Mouse (Mus musculus): Measurements from ENCODE around the gene Ptprf. TPM values are rescaled to one million over a fixed set of nuclear protein-coding genes. Genes with fewer than 3 reads are reported as not detected.

Gene Ptprf
- polyA plus RNA-seq, 1 experiment = 7.6 TPM

DNA sequence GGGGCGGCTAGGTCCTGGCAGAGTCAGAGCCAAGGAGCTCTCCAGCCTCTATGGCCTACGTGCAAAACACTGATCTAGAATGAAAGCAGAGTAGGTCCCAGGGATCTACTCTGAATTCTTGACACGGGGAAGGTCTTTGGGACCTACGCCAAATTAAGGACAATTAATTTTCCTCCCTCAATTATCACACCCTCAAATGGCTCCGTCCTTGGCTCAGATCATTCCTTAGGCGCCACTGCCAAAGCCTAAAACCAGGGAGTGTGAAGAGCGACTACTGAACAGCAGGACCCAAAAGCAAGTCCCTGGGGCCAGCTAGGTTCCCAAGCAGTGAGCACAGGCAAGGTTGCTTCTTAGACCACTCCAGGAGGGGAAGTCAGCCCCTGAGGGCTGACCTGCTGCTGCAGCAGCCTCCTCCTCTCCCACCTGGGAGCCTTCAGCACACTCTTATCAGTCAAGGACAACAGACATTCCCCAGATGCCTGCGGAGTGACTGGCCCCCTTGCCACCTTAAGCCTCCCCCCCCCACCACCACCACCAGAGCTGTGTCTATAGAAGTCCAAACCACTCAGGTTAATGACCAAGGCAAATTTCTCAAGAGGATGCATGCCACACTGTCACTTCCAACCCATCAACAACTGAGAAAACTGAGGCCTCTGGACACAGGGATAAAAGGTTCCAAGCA, 31.3 kb downstream of the Ptprf start:
- TF ChIP-seq E2F4 (IDR thresholded peaks at IDR 0.05; ENCODE audit: insufficient read depth) (no peak), CEBPB (IDR thresholded peaks at IDR 0.05; ENCODE audit: insufficient read depth, poor library complexity, severe bottlenecking) (no peak), SRF (IDR thresholded peaks at IDR 0.05; ENCODE audit: control insufficient read depth, insufficient read length, low read depth) (no peak), POLR2AphosphoS2 (IDR thresholded peaks at IDR 0.05; ENCODE audit: insufficient read length, low read depth) (no peak), POLR2A (IDR thresholded peaks at IDR 0.05; ENCODE audit: insufficient read length, low read depth) (no peak)
- no peak overlapping the region for H3K4me3 ChIP-seq
- peak overlapping the region; percentile 56 for H3K4me2 ChIP-seq (ENCODE audit: low read depth)
- peaks cover 28% of the 10 kb centered on the region for H3K27me3 ChIP-seq (ENCODE audit: control insufficient read depth, insufficient read depth, insufficient read length)
- no peak overlapping the region for H3ac ChIP-seq (ENCODE audit: control insufficient read depth, insufficient read length)
- no peaks in the 10 kb centered on the region for H3K79me2 ChIP-seq (ENCODE audit: control insufficient read depth, insufficient read depth)
- H3K36me3 ChIP-seq (ENCODE audit: control insufficient read depth, insufficient read depth) = no peaks in the 10 kb centered on the region

DNA sequence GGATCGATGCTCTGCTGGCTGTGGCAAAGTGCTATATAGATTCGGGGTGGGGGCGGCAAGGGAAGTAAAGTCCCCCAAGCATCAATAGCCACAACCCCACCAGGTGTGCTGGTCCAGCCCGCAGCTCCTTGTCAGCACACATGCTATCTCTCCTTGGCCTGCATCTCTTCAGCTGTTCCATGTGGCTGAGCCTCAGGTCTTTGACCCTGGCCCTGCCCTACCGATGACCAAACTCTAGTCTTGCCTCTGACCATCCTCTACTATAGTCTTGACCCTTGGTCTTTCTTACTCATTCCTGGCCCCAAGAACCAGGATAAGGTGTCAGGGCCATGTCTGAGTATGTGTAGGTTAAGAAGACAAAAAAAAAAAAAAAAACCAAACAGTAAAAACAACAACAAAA, 33.2 kb downstream of the Ptprf start:
- Histone ChIP-seq H3K27me3 (ENCODE audit: control insufficient read depth, insufficient read depth, insufficient read length) (peaks cover 24% of the 10 kb centered on the region), H3K4me2 (ENCODE audit: low read depth) (no peak overlapping the region), H3K36me3 (ENCODE audit: control insufficient read depth, insufficient read depth) (no peaks in the 10 kb centered on the region), H3ac (ENCODE audit: control insufficient read depth, insufficient read length) (no peak overlapping the region), H3K4me3 (no peak overlapping the region), H3K79me2 (ENCODE audit: control insufficient read depth, insufficient read depth) (no peaks in the 10 kb centered on the region)
- TF ChIP-seq MYOD1 (IDR thresholded peaks at IDR 0.05; ENCODE audit: control insufficient read depth in 1 of 3, insufficient read length in 2 of 3, low read depth in 2 of 3) = no peak
- TF ChIP-seq CEBPB (IDR thresholded peaks at IDR 0.05; ENCODE audit: insufficient read depth, poor library complexity, severe bottlenecking) = no peak
- TF ChIP-seq USF1 (IDR thresholded peaks at IDR 0.05; ENCODE audit: low read depth) = no peak
- TF ChIP-seq POLR2AphosphoS2 (IDR thresholded peaks at IDR 0.05; ENCODE audit: insufficient read length, low read depth) = no peak
- no peak for TF ChIP-seq MYOG (IDR thresholded peaks at IDR 0.05; ENCODE audit: control insufficient read depth in 1 of 3, insufficient read depth in 1 of 3, insufficient read length in 2 of 3, low read depth in 2 of 3)
- no peak for TF ChIP-seq REST (IDR thresholded peaks at IDR 0.05; ENCODE audit: insufficient read depth, insufficient read length)
- no peak for TF ChIP-seq TCF12 (IDR thresholded peaks at IDR 0.05; ENCODE audit: insufficient read depth, poor library complexity, severe bottlenecking)
- TF ChIP-seq POLR2A (IDR thresholded peaks at IDR 0.05; ENCODE audit: insufficient read length, low read depth) = no peak
- no peak for TF ChIP-seq E2F4 (IDR thresholded peaks at IDR 0.05; ENCODE audit: insufficient read depth)

DNA sequence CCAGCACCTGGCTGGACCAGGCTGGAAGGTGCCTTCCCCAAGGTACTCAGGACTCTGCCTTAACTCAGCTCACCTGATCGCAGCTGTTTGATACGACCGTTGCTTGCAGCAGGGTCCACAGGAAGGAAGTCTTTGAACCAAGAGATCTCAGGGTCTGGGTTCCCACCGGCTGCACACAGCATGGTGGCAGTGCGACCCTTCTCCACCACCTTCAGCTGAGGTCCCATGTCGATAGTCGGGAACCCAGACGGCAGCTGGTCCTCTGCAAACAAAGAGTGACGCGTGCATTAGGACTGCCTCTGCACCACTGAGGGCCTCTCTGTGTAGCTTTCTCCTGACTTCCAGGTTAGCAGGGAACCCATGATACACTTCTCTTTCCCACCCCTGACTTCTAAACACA, 33.8 kb downstream of the Ptprf start:
- no peak for TF ChIP-seq MYOD1 (IDR thresholded peaks at IDR 0.05; ENCODE audit: control insufficient read depth in 1 of 3, insufficient read length in 2 of 3, low read depth in 2 of 3)
- TF ChIP-seq MYOG (IDR thresholded peaks at IDR 0.05; ENCODE audit: control insufficient read depth in 1 of 3, insufficient read depth in 1 of 3, insufficient read length in 2 of 3, low read depth in 2 of 3) = no peak
- TF ChIP-seq REST (IDR thresholded peaks at IDR 0.05; ENCODE audit: insufficient read depth, insufficient read length) = no peak
- TF ChIP-seq CEBPB (IDR thresholded peaks at IDR 0.05; ENCODE audit: insufficient read depth, poor library complexity, severe bottlenecking) = no peak
- no peak for TF ChIP-seq TCF12 (IDR thresholded peaks at IDR 0.05; ENCODE audit: insufficient read depth, poor library complexity, severe bottlenecking)
- no peak for TF ChIP-seq POLR2AphosphoS2 (IDR thresholded peaks at IDR 0.05; ENCODE audit: insufficient read length, low read depth)
- no peak for TF ChIP-seq MAX (IDR thresholded peaks at IDR 0.05; ENCODE audit: low read depth)
- TF ChIP-seq TCF3 (IDR thresholded peaks at IDR 0.05; ENCODE audit: insufficient read length, low read depth) = no peak
- TF ChIP-seq E2F4 (IDR thresholded peaks at IDR 0.05; ENCODE audit: insufficient read depth) = no peak
- no peak for TF ChIP-seq SRF (IDR thresholded peaks at IDR 0.05; ENCODE audit: control insufficient read depth, insufficient read length, low read depth)
- Histone ChIP-seq H3K4me3 (no peak overlapping the region), H3K79me2 (ENCODE audit: control insufficient read depth, insufficient read depth) (no peaks in the 10 kb centered on the region), H3K36me3 (ENCODE audit: control insufficient read depth, insufficient read depth) (no peaks in the 10 kb centered on the region), H3ac (ENCODE audit: control insufficient read depth, insufficient read length) (no peak overlapping the region), H3K27me3 (ENCODE audit: control insufficient read depth, insufficient read depth, insufficient read length) (peaks cover 24% of the 10 kb centered on the region), H3K4me2 (ENCODE audit: low read depth) (no peak overlapping the region)

DNA sequence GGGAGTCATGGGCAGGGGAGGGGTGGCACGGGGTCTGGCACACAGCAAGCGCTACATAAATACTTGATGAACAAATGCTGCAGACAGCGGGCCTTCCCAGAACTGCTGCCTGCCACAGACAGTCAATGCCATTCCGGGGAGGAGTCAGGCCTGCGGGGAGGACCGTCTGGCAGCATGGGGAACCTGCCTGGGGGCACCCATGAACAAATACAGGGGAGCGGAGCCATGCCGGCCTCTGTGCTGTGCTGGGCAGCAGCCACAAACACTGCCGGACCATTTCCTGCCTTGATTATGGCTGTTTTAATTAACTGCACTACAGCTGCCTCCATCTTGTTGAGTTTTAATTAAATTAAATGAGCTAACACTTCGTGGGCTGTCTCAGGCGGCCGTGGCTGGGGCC, 35.0 kb downstream of the Ptprf start:
- Histone ChIP-seq H3K79me2 (ENCODE audit: control insufficient read depth, insufficient read depth) (no peaks in the 10 kb centered on the region), H3K27me3 (ENCODE audit: control insufficient read depth, insufficient read depth, insufficient read length) (peaks cover 12% of the 10 kb centered on the region), H3K4me3 (no peak overlapping the region), H3ac (ENCODE audit: control insufficient read depth, insufficient read length) (no peak overlapping the region), H3K36me3 (ENCODE audit: control insufficient read depth, insufficient read depth) (no peaks in the 10 kb centered on the region), H3K4me2 (ENCODE audit: low read depth) (no peak overlapping the region)
- no peak for TF ChIP-seq TCF12 (IDR thresholded peaks at IDR 0.05; ENCODE audit: insufficient read depth, poor library complexity, severe bottlenecking)
- TF ChIP-seq USF1 (IDR thresholded peaks at IDR 0.05; ENCODE audit: low read depth) = no peak
- TF ChIP-seq POLR2A (IDR thresholded peaks at IDR 0.05; ENCODE audit: insufficient read length, low read depth) = no peak
- TF ChIP-seq REST (IDR thresholded peaks at IDR 0.05; ENCODE audit: insufficient read depth, insufficient read length) = no peak
- no peak for TF ChIP-seq E2F4 (IDR thresholded peaks at IDR 0.05; ENCODE audit: insufficient read depth)
- no peak for TF ChIP-seq MYOD1 (IDR thresholded peaks at IDR 0.05; ENCODE audit: control insufficient read depth in 1 of 3, insufficient read length in 2 of 3, low read depth in 2 of 3)
- no peak for TF ChIP-seq SRF (IDR thresholded peaks at IDR 0.05; ENCODE audit: control insufficient read depth, insufficient read length, low read depth)
- no peak for TF ChIP-seq MAX (IDR thresholded peaks at IDR 0.05; ENCODE audit: low read depth)
- no peak for TF ChIP-seq MYOG (IDR thresholded peaks at IDR 0.05; ENCODE audit: control insufficient read depth in 1 of 3, insufficient read depth in 1 of 3, insufficient read length in 2 of 3, low read depth in 2 of 3)
- TF ChIP-seq CEBPB (IDR thresholded peaks at IDR 0.05; ENCODE audit: insufficient read depth, poor library complexity, severe bottlenecking) = no peak
- TF ChIP-seq TCF3 (IDR thresholded peaks at IDR 0.05; ENCODE audit: insufficient read length, low read depth) = no peak
- TF ChIP-seq POLR2AphosphoS2 (IDR thresholded peaks at IDR 0.05; ENCODE audit: insufficient read length, low read depth) = no peak

DNA sequence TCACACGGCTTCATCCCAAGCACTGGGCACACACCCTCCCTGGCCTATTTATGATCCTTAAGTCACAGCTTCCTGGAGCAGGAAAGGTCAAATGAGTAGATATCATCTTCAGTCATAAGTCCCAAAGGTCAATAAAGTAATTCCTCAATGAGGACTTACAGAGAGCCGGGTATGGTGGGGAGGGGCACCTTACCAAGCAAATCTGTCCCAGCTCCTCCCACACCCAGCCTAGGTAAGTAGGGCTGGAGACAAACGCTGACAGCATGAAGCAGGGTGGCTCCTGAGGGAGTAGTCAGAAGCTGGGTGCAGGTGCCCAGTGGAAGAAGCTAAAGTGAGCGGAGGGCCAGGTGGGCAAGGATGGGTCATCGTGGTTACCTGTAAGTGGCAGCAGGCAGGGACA, 36.3 kb downstream of the Ptprf start:
- Histone ChIP-seq H3K36me3 (ENCODE audit: control insufficient read depth, insufficient read depth) (no peaks in the 10 kb centered on the region), H3K4me3 (no peak overlapping the region), H3K79me2 (ENCODE audit: control insufficient read depth, insufficient read depth) (no peaks in the 10 kb centered on the region), H3ac (ENCODE audit: control insufficient read depth, insufficient read length) (no peak overlapping the region), H3K4me2 (ENCODE audit: low read depth) (no peak overlapping the region), H3K27me3 (ENCODE audit: control insufficient read depth, insufficient read depth, insufficient read length) (peaks cover 4% of the 10 kb centered on the region)
- TF ChIP-seq MYOG (IDR thresholded peaks at IDR 0.05; ENCODE audit: control insufficient read depth in 1 of 3, insufficient read depth in 1 of 3, insufficient read length in 2 of 3, low read depth in 2 of 3) (no peak), REST (IDR thresholded peaks at IDR 0.05; ENCODE audit: insufficient read depth, insufficient read length) (no peak), MAX (IDR thresholded peaks at IDR 0.05; ENCODE audit: low read depth) (no peak), POLR2AphosphoS2 (IDR thresholded peaks at IDR 0.05; ENCODE audit: insufficient read length, low read depth) (no peak), CEBPB (IDR thresholded peaks at IDR 0.05; ENCODE audit: insufficient read depth, poor library complexity, severe bottlenecking) (no peak), POLR2A (IDR thresholded peaks at IDR 0.05; ENCODE audit: insufficient read length, low read depth) (no peak), MYOD1 (IDR thresholded peaks at IDR 0.05; ENCODE audit: control insufficient read depth in 1 of 3, insufficient read length in 2 of 3, low read depth in 2 of 3) (no peak), USF1 (IDR thresholded peaks at IDR 0.05; ENCODE audit: low read depth) (no peak), E2F4 (IDR thresholded peaks at IDR 0.05; ENCODE audit: insufficient read depth) (no peak), TCF3 (IDR thresholded peaks at IDR 0.05; ENCODE audit: insufficient read length, low read depth) (no peak), SRF (IDR thresholded peaks at IDR 0.05; ENCODE audit: control insufficient read depth, insufficient read length, low read depth) (no peak), TCF12 (IDR thresholded peaks at IDR 0.05; ENCODE audit: insufficient read depth, poor library complexity, severe bottlenecking) (no peak)

All from myocyte (in vitro differentiated cells).